Mouse (Mus musculus): ENCODE measurements at regions not wholly inside any gene's neighbourhood (a gene's known extent, or its start where the extent isn't known, plus 50 kb on each side); places are given as distances from the start of the nearest gene placed in this dataset.

GRCm38 (mm10) chr3:130944241-130944640, 166.0 kb upstream of the Lef1 start:
- ATAC-seq (replicated peaks; ENCODE audit: low FRiP score, low TSS enrichment, poor library complexity, severe bottlenecking) = no peak

- ATAC-seq (replicated peaks; ENCODE audit: low FRiP score, low TSS enrichment, poor library complexity, severe bottlenecking) = no peak
Measured at GRCm38 (mm10) chr3:130942947-130943630, 167.2 kb upstream of the Lef1 start.

- ATAC-seq (replicated peaks; ENCODE audit: low FRiP score, low TSS enrichment, poor library complexity, severe bottlenecking) = no peak
Measured at GRCm38 (mm10) chr3:130940302-130940867, 169.9 kb upstream of the Lef1 start.

GRCm38 (mm10) chr3:130936980-130937379, 173.3 kb upstream of the Lef1 start:
- ATAC-seq (replicated peaks; ENCODE audit: low FRiP score, low TSS enrichment, poor library complexity, severe bottlenecking) = no peak

GRCm38 (mm10) chr3:130936336-130936735, 173.9 kb upstream of the Lef1 start:
- no peak for ATAC-seq (replicated peaks; ENCODE audit: low FRiP score, low TSS enrichment, poor library complexity, severe bottlenecking)

GRCm38 (mm10) chr3:130935926-130936315, 174.3 kb upstream of the Lef1 start:
- ATAC-seq (replicated peaks; ENCODE audit: low FRiP score, low TSS enrichment, poor library complexity, severe bottlenecking) = no peak

GRCm38 (mm10) chr3:130935302-130935925, 174.9 kb upstream of the Lef1 start:
- ATAC-seq (replicated peaks; ENCODE audit: low FRiP score, low TSS enrichment, poor library complexity, severe bottlenecking) = no peak

GRCm38 (mm10) chr3:130932723-130933122, 177.5 kb upstream of the Lef1 start:
- no peak for ATAC-seq (replicated peaks; ENCODE audit: low FRiP score, low TSS enrichment, poor library complexity, severe bottlenecking)

- no peak for ATAC-seq (replicated peaks; ENCODE audit: low FRiP score, low TSS enrichment, poor library complexity, severe bottlenecking)
Measured at GRCm38 (mm10) chr3:130932226-130932625, 178.0 kb upstream of the Lef1 start.

GRCm38 (mm10) chr3:130925000-130925399, 185.3 kb upstream of the Lef1 start:
- ATAC-seq (replicated peaks; ENCODE audit: low FRiP score, low TSS enrichment, poor library complexity, severe bottlenecking) = no peak

- ATAC-seq (replicated peaks; ENCODE audit: low FRiP score, low TSS enrichment, poor library complexity, severe bottlenecking) = no peak
Measured at GRCm38 (mm10) chr3:130923615-130923958, 186.7 kb upstream of the Lef1 start.

- no peak for ATAC-seq (replicated peaks; ENCODE audit: low FRiP score, low TSS enrichment, poor library complexity, severe bottlenecking)
Measured at GRCm38 (mm10) chr3:130922812-130923614, 187.3 kb upstream of the Lef1 start.

- ATAC-seq (replicated peaks; ENCODE audit: low FRiP score, low TSS enrichment, poor library complexity, severe bottlenecking) = no peak
Measured at GRCm38 (mm10) chr3:130921621-130922245, 188.5 kb upstream of the Lef1 start.

GRCm38 (mm10) chr3:130913812-130914211, 183.6 kb upstream of the Rpl34 start:
- no peak for ATAC-seq (replicated peaks; ENCODE audit: low FRiP score, low TSS enrichment, poor library complexity, severe bottlenecking)

GRCm38 (mm10) chr3:130905101-130905500, 174.9 kb upstream of the Rpl34 start:
- ATAC-seq (replicated peaks; ENCODE audit: low FRiP score, low TSS enrichment, poor library complexity, severe bottlenecking) = no peak

- ATAC-seq (replicated peaks; ENCODE audit: low FRiP score, low TSS enrichment, poor library complexity, severe bottlenecking) = no peak
Measured at GRCm38 (mm10) chr3:130903329-130903728, 173.1 kb upstream of the Rpl34 start.

GRCm38 (mm10) chr3:130902376-130902775, 172.2 kb upstream of the Rpl34 start:
- ATAC-seq (replicated peaks; ENCODE audit: low FRiP score, low TSS enrichment, poor library complexity, severe bottlenecking) = no peak

- no peak for ATAC-seq (replicated peaks; ENCODE audit: low FRiP score, low TSS enrichment, poor library complexity, severe bottlenecking)
Measured at GRCm38 (mm10) chr3:130901343-130901742, 171.1 kb upstream of the Rpl34 start.

- no peak for ATAC-seq (replicated peaks; ENCODE audit: low FRiP score, low TSS enrichment, poor library complexity, severe bottlenecking)
Measured at GRCm38 (mm10) chr3:130900846-130901245, 170.6 kb upstream of the Rpl34 start.

Data from megakaryocyte-erythroid progenitor cell, adult 5-6 weeks (primary cell).